Mouse (Mus musculus) gonadal fat pad, adult 2 months (tissue): ENCODE measurements around the gene Hivep1. TPM values are rescaled to one million over a fixed set of nuclear protein-coding genes. Genes with fewer than 3 reads are reported as not detected.
A peak's percentile ranks its signal among the peaks of the same experiment; 100 is the strongest.

Experiments
- DNase-seq: peaks from one replicate; pipeline ENCODE4 v3.0.0-alpha.2; 2012; ENCODE audit warnings: low read depth
- polyA plus RNA-seq: library from polyadenylated mRNA; depleted of rRNA; stranded (reverse); fragments of >200 nt; gene quantifications from 2 replicates; pipeline ENCODE4 v1.2.3, GENCODE M21; 2012

Gene Hivep1
- polyA plus RNA-seq, 1 experiment = 18.9 TPM

DNA sequence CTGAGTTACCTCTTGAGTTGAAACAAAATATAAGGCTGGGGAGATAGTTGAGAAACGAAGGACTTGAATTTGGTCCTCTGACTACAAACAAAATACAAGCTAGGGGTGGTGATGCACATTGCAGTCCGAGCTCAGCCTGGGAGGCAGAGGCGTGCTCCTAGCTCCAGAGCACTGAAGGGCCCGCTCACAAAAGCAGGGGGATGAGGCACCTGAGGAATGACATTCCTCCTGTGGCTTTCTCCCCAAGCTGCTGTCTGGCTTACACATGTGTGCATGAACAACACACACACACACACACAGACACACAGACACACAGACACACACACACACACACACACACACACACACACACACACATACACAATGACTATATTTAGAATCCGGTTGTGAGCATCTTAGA is 60.9 kb downstream of the Hivep1 start:
- no peak for DNase-seq

DNA sequence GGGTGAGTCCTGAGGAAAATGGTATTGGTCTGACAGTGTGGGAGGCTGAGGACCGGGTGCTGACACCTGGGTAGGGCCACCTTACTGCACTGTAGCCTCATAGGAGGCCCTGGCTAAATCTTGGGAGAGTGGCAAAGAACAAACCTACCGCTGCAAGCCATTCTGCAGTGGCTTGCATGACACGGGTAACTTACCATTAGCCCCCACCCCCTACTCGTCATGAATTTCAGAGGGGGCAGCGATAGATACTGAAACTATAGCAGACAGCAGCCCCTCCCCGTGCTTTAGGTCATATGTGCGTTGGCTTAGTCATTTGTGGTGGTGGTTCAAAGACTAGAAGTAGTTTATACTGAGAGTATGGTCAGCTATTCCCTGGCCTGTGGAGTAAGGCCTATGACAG is 61.8 kb downstream of the Hivep1 start:
- no peak for DNase-seq

DNA sequence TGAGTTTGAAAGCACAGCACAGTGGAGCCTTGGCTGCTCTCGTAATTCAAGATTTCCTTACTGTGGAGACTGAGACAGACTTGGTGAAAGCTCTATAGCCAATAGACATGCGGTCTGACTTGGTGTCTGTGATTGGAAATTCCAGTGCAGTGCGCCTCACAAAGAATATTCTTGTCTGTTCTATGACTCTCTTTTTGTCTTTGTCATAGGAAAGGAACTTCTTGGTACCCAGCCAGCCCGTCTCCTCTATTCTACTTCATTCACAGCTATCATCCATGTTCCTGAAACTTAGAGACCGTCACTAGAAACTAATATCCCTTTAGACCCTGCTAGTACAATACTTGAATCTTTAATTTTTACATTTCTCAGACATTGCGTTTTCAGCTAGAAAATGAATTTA is 64.5 kb downstream of the Hivep1 start:
- no peak for DNase-seq

DNA sequence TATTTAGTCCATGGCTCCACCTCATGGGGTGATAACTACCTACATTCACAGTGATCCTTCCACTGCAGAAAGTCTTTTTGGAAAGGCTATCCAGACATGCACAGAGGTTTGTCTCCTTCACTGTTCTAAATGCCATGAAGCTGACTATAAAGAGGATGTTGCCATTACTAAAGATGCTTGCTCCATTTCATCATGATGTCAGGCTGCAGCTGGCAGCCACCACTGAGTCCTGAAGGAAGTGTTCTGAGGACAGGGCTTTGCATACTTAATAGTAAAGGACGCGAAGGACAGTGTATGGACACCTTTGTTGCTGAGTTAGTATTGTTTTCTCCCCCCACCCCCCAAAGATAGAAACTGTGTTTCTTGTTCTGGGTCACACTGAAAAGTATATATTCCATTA is 67.2 kb downstream of the Hivep1 start:
- no peak for DNase-seq

DNA sequence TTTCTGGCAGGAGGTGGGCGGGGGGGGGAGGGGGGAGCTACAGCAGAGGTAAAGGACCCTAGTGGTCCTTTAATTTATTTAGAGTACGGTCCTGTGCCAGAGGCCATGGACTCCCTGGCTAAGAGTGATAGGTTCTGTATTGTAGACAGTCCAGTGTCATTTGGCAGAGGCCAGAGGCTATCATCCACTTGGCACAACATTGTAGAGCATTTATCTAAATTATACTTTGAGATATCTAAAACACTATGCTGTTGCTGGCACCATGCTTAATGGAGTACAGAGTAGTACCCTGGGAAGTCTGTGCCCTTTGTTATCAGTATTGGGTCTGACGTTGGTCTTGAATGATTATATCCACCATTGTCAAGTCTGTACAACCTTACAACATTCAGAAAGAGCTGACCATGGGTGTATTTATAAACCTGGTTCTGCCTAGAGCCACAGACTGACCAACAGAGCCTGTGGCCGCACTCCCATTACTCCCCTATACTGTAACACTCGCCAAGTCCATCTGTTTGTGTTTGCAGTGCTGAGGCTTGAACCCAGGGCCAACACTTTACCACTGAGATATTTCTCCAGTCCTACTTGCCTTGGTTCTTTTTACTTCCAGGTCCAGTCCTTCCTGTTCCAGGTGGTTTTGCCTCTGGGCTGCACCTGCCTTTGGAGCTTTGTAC is 69.4 kb downstream of the Hivep1 start:
- no peak for DNase-seq

DNA sequence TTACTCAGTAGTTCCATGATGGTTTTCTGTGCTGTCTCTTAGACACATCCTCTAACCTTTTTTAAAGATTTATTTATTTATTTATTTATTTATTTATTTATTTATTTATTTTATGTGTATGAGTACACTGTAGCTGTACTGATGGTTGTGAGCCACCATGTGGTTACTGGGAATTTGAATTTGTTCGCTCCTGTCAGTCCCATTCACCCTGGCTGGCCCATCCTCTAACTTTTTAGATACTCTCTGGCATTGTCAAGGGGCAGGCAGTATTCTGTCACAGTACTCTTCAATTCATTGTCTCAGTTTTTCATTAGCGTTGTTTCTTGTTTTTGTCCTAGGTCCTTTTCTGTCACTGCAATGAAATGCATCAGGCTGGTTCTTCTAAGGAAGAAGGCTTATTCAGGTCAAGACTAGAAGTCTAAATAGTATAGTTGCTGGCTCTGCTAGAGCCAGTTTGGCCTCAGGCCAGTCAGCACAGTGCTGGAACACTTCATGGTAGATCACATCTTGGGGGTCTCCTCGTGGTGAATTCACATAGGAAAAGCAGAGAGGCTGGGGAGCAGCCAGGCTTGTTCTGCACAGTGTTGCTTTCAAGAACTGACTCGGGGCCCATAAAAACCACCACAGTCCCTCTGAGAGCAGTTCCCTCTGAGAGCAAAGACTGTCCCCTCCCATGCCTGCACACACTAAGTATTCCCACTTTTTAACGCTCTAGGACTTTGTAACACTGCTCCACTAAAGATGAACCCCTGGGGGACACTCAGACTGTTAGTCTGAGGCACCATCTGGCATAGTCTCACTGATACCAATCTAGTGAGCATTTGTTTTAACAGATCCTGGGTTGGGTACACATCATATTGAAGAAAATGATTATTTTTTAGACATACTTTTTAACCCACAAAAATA is 70.2 kb downstream of the Hivep1 start:
- DNase-seq = no peak

DNA sequence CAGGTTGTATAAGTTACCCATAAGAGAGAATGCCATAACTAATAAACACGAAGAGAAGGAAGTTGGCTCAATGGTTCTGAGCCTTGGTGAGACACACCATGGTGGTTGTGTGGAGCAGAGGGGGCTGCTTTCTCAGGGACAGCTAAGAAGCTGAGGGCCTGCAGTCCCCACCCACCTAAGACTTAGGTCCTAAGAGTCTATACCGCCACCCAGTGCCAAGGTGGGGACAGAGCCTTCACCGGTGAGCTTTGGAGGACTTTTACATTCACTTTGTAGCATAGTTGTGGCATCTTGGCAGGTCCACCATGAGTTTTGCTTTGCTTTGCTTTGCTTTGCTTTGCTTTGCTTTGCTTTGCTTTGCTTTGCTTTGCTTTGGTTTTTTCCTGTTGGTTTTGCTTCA is 92.8 kb downstream of the Hivep1 start:
- no peak for DNase-seq

DNA sequence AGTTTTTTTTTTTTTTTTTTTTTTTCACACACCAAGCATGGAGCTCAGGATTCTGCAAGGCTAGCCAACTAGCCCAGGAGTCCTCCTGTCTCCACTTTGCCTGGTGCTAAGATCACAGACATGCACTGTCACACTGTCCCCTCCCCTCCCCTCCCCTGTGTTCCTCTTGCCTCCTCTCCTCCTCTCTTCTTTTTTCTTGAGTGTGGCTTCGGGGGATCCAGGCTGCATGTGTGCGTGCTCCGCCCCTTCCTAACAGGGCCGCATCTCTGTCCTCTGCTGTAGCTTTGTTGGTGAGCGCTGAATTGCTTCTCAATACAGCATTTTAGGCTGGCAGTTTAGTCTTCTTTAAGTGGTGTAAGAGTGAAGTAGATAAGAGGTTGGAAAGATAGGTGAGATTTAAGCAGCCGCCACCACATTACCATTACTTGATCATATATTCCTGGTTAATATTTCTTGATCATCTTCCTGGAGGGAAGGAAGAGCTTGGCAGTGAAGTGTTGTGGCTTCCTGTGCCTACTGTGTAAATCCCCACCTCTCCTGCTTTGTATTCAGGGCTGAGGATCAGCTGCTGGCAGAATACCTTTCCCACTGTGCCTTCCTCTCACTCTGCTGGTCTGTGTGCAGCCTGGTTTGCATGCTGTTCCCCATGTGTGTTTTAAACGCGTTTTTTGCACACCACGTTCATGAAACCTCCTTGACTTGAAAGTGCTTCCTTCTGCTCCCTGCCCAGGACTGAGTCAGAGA is 97.7 kb downstream of the Hivep1 start:
- DNase-seq = no peak

DNA sequence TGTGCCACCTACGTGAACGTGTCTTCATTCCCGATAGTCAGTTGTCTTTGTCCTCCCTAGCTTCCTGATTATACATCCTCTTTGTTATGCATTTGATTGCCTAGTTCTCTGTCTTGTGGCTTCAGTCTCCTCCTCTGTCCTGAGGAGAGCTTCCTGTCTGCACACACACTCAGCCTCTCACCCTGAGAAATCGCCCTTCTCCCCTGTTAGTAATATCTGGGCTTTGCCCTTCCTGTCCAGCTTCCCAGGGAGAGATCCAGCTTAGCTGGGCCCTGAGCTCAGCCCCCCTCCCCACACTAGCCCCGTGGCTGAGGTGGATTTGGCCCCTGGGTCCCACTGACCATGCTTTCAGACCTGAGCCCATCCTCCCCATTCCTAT is 98.2 kb downstream of the Hivep1 start:
- DNase-seq = no peak

DNA sequence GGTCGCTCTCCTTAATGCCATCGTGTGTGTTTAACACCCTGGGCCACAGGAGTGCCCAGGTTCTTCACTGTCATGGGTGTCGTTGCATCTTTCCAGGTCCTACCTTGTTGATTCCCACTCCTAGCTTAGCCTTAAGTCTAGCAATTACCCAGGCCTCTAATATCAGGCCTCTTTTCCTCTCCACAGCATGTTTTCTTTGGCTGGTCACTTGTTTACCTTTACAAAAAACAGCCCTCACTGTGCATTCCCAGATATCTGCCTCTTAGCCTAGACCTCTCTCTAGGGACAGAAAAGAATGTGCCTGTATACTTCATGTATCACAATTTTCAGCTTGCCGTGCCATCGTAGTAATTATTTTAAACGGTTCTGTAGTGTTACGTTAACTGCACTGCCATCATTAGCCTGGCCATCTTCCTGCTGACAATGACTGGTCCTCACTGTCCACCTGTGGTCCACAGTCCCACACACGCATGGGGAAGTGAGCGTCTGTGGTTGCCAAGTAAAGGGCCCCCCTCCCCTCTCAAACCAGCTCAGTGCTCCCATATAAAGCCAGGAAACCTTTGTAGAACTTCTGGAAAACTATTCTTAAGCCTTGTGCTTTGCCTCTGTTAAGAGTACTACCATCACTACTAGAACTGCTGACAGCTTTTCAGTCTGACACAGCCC is 98.8 kb downstream of the Hivep1 start:
- no peak for DNase-seq

DNA sequence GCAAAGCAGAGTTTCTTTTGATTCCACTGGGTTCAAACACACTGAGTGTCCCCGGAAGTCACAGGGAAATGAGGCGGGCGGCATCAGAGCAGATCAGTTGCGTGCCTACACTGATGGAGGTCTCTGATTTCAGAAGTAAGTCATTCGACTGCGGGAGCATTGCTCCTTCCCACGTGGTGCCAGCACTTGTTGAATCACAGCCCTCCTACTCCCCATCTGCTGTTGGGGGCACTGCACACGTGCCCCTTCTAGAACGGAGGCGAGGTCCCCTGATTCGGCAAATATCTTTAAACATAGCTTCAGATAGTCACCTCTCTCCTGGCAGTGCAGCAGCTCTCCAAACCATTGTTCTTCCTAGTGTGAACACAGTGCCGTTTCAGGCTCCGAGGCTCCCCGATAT is 106.4 kb downstream of the Hivep1 start:
- DNase-seq = no peak

DNA sequence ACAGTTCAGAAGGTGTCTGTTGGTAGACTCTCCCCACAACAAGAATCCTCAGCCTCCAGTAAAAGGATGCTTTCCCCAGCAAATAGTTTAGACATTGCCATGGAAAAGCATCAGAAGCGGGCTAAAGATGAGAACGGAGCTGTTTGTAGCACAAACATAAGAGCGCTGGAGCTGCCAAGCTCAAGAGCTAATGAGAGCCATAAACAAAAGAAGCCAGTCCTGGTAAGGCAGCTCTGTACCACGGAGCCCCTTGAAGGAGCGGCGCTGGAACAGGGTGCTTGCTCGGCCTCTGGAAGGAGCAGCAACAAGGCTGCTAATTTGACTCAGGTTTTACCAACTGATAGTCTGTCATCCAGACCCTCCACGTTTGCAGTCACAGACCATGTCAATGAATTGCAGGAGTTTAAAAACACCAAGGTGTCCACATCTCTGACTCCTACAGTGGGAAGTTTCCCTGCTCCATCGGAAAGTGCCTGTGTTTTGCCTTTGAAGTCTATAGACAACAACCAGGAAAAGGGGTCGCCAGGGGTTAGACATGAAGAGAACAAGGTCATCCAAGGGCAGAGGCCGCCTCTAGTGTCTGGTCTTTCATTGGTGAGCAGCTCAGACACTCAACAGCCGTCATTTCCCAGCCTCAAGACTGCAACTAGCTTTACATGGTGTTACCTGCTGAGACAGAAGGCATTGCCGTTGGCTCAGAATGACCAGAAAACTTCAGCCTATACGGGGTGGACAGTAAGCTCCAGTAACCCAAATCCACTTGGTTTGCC is 107.8 kb downstream of the Hivep1 start:
- no peak for DNase-seq

DNA sequence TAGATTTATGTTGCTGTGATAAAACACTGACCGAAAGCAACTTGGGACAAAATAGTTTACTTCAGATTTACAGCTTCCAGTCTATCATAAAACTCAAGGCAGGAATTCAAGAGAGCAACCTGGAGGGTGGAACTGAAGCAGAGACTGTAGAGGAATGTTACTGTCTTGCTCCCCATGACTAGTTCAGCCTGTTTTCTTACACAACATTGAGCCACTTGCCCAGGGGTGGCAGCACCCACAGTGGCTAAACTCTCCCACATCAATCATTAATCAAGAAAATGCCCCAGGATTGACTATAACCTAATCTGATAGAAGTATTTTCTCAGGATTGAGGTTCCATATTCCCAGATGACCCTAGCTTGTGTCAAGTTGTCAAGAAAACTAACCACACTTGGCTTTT is 119.0 kb downstream of the Hivep1 start:
- peak; percentile 78 for DNase-seq

DNA sequence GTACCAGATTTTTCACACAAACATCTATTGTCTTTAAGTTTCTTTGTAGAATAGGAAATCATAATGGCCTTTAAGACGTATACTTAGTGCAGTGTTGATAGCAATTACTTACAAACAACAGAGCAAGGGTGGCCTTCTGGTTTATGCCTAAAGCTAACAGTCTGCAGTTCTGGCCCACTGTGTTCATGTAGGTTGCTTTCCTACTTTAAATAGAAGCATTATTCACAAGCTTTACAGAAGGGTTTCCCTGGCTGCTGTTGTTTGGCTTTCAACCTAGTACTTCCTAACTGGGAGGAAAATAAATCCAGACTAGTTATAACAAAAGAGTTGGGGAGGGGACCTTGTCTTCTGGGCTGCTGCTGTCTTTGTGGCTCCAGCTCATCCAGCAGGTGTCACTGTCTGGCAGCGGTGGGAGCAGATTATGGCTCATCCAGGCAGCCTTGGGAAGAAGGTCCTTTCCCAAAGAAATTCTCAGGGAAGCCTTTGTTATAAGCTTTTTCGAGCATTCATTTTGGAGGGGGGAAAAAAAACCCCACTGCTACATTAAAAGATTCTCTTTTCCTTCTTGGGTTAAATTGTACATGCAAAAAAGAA is 123.1 kb downstream of the Hivep1 start:
- DNase-seq = no peak

DNA sequence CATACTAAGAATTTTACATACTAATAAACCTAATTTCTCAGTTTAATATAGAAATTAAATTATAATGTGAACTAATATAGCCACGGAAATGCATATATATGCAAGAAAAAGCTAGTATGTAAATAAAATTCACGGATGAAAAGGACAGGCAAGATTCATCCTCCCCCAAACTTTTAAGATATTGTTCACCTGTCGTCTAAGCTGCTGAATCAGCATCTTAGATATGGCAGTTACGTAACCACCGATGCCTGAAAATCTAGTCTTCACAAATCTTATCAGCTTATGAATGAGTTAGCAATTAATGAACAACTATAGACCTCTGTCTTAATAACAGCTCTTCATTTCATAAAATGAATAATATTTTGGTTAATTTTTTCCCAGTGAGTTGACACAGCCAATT is 130.8 kb downstream of the Hivep1 start:
- no peak for DNase-seq

DNA sequence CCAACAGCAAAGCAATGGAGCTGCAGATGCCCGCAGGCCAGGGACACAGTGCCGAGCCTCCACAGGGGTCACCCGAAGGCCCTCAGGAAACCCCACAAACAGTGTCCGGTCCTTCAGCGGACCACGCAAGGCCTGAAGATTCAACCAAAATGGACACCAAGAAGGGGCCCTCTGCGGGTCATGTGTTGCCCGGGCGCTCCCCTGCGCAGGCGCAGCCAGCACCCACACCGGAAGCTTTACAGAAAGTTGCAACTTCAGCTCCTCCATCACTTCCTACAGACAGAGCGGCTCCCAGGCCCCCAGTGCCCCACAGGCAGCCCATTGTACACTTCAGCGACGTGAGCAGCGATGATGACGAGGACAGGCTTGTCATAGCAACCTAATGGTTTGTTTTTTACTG is 132.3 kb downstream of the Hivep1 start:
- no peak for DNase-seq

DNA sequence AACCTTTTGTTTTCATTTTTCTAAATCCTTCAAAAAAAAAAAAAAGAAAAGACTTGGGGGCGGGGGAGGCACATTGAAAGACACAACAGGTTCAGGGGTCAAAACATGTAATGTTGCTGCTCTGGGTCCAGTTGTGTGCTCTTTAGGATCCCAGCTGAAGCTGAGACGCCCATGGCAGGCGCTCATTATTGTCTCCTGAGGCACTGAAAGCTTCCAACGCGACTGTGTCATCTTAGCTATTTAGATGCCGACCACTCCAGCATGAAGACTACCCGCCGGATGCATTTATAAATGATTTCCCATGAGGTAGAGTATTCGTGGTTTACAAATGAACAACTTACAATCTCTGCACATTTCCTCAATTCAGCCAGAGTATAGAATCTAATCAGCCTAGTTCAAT is 141.2 kb downstream of the Hivep1 start:
- DNase-seq = no peak

DNA sequence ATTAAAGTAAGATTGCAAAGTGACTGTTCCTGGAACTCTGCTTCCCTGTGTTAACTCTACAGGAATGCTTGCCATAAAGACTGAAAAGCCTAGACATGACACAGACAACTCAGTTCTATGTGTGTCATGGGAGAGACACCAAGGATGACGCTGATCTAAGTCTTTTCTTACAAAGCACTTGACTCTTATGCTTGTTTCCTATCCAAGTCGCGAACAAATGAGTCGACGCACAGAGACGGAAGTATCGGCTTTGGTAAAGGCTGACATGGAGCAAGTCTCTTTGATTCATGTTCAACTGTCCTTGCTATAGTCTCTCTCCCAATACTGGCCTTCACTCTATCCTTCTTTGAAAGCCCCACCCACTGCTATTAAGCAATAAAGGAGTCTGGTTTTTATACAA is 143.8 kb downstream of the Hivep1 start:
- no peak for DNase-seq

DNA sequence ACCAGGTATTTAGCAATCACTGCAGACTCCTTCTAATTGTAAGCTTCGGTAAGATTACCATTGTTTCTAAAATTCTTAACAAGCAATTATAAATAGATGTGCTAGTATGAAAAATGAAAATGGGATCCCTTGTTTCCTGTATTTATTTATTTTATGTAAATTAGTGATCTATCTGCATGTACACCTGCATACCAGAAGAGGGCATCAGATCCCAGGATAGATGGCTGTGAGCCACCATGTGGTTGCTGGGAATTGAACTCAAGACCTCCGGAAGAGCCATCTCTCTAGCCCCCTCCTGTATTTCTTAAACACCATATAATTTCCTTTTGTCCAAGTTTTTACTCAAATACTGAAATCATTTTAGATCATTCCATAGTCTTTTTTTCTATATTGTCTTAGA is 145.8 kb downstream of the Hivep1 start:
- DNase-seq = no peak

DNA sequence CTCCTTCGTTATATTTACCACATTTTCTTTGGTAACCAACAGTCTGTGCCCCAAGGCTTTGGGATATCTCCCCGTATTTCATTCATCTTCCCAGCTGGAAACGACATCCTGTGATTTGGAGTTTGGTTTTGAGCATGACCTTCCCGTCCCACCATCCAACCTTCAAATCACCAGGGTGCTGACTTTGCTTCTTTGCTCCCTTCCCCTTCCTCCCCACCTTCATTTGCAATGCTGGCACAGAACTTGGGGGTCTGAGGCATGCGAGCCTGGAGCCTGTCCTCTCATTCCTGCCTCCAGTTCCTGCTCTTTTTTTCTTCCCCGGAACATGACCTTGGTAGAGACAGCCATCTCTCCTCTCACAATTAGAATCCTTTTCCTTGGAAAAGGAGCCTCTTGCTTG is 161.7 kb downstream of the Hivep1 start:
- no peak for DNase-seq

DNA sequence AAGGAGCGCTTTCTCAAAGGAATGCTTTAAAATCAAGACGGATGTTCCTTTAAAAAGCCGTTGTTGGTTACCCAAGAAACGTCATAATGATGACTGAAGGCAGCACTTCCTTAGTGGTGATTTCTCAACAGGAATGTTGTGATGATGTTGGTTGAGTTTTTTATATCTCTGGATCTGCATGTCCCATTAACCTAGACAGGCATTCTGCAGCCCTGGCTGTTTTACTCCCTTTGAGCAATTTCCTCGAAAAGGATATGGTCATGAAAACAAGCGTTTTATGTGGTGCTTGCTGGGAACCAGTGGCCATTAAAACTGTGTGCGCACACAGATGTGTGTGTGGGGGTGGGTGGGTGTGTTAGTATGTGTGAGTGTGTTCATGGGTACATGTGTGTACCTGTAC is 170.6 kb downstream of the Hivep1 start:
- no peak for DNase-seq
